Mouse (Mus musculus): ENCODE data around the gene 2310022A10Rik.
"Not testable (repeated sequence)": the region's sequence is repeated elsewhere in the genome, so short reads cannot be mapped to it uniquely, and the experiment has no call there.

Gene 2310022A10Rik

DNA sequence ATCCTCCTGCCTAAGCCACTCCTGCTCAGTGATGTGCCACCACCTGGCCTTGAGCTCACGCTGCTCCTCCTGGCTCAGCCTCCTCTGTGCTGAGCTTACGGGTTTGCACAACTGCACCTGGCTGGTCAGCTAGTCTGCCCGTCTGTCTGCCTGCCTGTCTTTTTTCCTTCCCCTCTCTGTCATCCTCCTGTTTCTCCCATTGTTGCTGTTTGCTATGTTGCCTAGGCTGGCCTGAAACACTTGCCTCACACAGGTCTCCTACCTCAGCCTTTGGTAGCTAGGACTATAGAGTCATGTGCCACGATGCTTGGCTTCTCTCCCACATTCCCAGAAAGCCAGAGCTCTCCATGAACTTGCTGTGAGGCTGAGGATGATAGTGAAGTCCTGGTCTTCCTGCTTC, 59.9 kb downstream of the 2310022A10Rik start:
- no peak for DNase-seq (ENCODE audit: low spot score)

DNA sequence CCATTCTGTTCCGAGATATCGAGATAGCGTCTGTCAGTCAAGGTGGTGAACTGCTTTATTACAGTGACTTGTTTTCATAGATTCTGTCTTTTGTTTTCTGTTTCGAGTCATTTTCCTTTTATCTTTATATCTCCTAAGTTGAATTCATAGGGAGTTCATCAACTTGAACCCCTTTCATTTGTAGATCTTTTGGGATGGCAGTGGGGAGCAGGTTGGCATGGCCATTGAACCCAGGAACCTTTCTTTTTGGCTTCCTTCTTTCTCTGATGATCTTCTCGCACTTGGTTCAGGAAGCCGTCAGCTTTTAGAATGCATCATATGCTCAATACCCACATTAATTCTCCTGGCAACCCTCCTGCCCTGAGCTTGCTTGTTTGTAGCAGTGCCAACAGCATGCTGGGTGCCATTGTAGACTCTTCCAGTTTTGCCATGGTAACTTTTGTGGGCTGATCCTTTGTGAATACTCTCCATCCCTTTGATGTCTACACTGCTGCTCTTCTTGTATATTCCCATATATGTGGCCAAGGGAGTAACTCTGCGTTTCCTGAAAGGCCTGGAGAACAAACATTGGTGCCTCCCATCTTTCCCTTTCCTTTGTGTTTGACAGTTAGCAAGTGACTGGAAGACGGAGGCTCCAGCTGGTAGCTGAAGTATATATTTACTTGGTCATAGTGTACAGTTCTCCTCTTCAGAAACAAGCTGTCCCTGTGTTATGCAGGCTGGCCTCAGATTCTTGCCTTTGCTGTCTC, 60.9 kb downstream of the 2310022A10Rik start:
- no peak for DNase-seq (ENCODE audit: low spot score)

GRCm38 (mm10) chr7:27621028-27621427, 68.0 kb downstream of the 2310022A10Rik start:
- DNase-seq (ENCODE audit: low spot score): peak; percentile 49

DNA sequence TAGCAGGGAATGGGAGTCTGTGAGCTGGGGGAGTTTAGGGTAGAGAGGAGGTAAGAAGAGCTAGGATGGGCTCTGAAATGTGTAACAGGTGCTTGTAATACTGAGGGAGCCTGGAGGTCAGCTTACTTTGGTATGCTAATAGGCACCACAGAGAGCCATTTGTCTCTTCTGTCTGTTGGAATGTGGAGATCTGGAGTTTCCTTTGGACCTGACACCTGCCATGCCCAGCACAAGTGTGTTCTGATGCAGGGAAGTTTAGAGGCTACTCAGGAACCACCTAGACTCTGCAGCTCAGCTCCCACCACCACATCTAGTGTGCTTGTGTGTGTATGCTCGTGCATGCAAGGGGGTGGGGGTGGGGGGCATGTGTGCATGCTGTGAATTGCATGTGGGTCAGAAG, 69.2 kb downstream of the 2310022A10Rik start:
- DNase-seq (ENCODE audit: low spot score): no peak

GRCm38 (mm10) chr7:27624967-27625366, 71.9 kb downstream of the 2310022A10Rik start:
- DNase-seq (ENCODE audit: low spot score): no peak

DNA sequence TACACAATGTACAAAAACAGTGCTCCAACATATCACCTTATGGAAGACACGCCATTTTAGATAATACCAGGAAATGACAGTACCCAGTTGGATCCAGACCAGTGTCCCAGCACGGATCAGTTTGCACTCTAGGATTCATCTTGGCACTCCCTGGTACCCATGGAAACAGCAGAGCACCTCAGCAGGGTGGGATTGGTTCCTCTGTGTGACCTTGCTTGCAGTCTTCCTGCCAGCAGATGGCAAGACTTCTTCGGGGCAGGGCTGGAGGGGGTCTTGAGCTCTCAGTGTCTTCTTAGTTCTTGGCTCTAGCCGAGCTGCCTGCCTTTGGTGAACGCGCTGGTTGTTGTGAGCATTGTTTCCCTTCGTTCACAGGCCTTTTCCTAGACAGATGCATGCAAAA, 74.7 kb downstream of the 2310022A10Rik start:
- DNase-seq (ENCODE audit: low spot score): no peak

DNA sequence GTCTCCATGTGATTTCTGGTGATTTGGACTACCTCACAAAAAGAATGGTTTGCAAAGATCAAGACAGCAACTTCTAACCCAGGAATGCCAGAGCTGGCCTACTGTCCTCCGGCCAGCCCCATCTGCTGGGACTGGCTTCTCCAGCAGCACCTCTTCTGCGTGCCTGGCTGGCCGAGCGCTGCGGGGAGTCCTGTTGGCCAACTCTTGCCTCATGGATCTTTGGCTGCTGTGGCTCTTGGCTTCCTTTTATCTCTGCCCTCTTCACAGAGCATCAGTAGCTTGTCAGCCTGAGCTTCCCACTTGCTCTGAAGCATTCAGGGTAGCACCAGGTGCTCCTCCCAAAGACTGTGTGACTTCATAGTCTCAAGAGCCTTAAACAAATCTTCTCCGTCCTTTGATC, 75.2 kb downstream of the 2310022A10Rik start:
- no peak for DNase-seq (ENCODE audit: low spot score)

GRCm38 (mm10) chr7:27628816-27629215, 75.8 kb downstream of the 2310022A10Rik start:
- DNase-seq (ENCODE audit: low spot score): not testable (repeated sequence)

DNA sequence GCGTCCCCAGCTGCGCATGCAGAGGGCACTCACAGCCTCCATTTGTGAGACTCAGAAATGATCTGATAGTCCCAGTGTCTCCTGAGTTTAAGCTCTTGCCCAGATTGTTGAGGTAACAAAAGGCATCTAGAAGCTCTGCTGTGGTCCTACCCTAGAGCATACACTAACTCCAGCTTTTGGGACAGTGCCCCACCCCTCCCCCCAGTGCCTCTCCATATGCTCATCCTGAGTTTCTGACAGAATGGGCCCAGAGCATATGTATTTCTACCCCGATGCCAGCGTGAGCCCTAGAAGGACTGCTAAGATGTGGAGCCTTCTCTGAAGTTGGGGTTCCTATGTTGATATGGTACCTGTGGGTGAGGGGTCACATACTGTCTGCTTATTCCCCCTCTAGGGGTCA, 78.4 kb downstream of the 2310022A10Rik start:
- DNase-seq (ENCODE audit: low spot score): no peak

Data from urinary bladder, postnatal 14 days (tissue).